Mouse (Mus musculus): ENCODE measurements around the gene Ncan. TPM values are rescaled to one million over a fixed set of nuclear protein-coding genes. Genes with fewer than 3 reads are reported as not detected.
A peak's percentile ranks its signal among the peaks of the same experiment; 100 is the strongest.

Gene Ncan
- polyA plus RNA-seq, 1 experiment from 2014 or later: 135 TPM

DNA sequence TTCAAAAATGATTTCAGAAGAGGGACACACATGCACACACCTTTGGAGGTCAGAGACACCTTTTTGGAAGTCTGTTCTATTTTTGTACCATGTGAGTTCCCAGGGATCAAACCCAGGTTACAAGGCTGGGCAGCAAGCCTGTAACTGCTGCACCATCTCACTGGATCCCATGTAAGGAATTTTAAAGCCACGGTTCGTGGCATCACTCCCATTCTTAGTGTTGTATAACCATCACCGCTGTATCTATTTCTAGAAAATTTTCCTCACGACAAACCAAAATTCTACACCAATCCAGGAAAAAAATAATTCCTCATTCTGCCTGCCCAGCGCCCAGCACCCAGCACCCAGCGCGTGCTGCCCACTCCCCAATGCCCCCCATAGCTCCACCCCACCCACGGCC lies 21.4 kb downstream of the Ncan start:
- Histone ChIP-seq H3K4me1 (ENCODE audit: control insufficient read depth, insufficient read depth, low read length) (no peaks in the 10 kb centered on the region), H3K9ac (replicated peaks; ENCODE audit: low read length) (no peak overlapping the region), H3K4me3 (replicated peaks; ENCODE audit: low read depth, low read length) (no peak overlapping the region), H3K9me3 (ENCODE audit: control insufficient read depth, low read length) (no peaks in the 10 kb centered on the region), H3K36me3 (ENCODE audit: control insufficient read depth, insufficient read depth, low read length) (peaks cover 97% of the 10 kb centered on the region), H3K27me3 (ENCODE audit: control insufficient read depth, insufficient read depth, low read length) (no peaks in the 10 kb centered on the region), H3K4me2 (ENCODE audit: low read length) (no peak overlapping the region), H3K27ac (replicated peaks; ENCODE audit: low read depth, low read length) (no peak overlapping the region)
- ATAC-seq (ENCODE audit: low FRiP score, low TSS enrichment): no peak
- 81% methylated on average over 8 of the region's 8 CpGs for WGBS
- DNase-seq: no peak

DNA sequence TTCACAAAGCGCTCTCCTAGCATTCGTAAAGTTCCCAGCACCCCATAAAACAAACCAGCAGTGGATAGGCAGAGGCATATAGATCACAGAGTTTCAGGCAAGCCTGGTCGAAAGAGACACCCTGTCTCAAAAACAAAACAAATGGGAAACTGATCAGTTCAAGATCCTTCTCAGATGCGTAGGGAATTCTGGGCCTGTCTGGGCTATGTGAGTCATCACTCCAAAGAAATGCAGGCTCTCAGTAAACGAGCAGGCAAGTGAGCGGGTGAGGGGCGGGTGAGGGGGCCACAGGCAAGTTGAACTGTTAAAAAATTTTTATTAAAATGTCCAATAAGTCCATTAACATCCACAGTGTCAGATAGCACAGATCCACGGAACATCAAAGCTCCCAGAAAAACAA lies 27.9 kb downstream of the Ncan start:
- ATAC-seq (ENCODE audit: low FRiP score, low TSS enrichment) (no peak), DNase-seq (no peak)
- Histone ChIP-seq H3K27me3 (ENCODE audit: control insufficient read depth, insufficient read depth, low read length) (peaks cover 13% of the 10 kb centered on the region), H3K9me3 (ENCODE audit: control insufficient read depth, low read length) (no peaks in the 10 kb centered on the region), H3K9ac (replicated peaks; ENCODE audit: low read length) (no peak overlapping the region), H3K36me3 (ENCODE audit: control insufficient read depth, insufficient read depth, low read length) (peaks cover 42% of the 10 kb centered on the region), H3K4me3 (replicated peaks; ENCODE audit: low read depth, low read length) (no peak overlapping the region), H3K27ac (replicated peaks; ENCODE audit: low read depth, low read length) (0 out of 2 replicates have a peak overlapping the region, but pooled peaks have one; percentile 8), H3K4me1 (ENCODE audit: control insufficient read depth, insufficient read depth, low read length) (peaks cover 18% of the 10 kb centered on the region; the same call in 1 of the 2 replicates), H3K4me2 (ENCODE audit: low read length) (no peak overlapping the region)
- 73% methylated on average over 8 of the region's 8 CpGs for WGBS

DNA sequence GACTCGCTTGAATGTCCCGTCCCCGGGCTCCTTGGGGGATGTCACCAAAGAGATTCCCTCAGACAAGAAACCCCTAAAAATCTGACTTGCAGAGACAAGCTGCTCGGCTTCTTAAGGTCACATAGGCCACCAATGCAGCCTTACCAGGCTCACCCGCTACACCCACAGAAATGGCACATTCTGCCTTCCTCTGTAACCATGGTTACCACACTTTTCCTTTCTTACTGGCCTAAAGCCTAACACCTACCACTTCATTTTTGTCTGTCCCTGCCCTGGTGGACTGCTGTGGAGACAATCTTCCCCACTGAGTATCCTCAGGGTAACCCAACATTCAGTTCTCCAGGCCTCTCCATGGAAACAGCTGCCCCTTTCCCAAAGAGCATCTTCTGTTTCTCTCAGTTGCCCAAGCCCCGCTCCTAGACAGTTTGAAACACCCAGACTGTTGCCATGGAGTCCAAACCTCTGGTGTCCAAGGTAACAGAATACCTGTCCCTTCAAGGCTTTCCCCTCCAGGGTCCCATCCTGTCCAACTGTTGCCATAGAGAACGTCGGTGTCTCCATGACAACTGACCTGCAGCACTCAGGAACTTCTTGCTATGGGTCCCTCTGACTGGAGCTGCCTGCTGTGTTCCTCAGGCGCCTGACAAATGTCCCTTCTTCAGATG lies 31.2 kb downstream of the Ncan start:
- no peak overlapping the region; the same call in 1 of the 2 replicates for H3K9ac ChIP-seq (replicated peaks; ENCODE audit: low read length)
- peak; percentile 61 for DNase-seq
- peaks cover 22% of the 10 kb centered on the region; the same call in 1 of the 2 replicates for H3K4me1 ChIP-seq (ENCODE audit: control insufficient read depth, insufficient read depth, low read length)

DNA sequence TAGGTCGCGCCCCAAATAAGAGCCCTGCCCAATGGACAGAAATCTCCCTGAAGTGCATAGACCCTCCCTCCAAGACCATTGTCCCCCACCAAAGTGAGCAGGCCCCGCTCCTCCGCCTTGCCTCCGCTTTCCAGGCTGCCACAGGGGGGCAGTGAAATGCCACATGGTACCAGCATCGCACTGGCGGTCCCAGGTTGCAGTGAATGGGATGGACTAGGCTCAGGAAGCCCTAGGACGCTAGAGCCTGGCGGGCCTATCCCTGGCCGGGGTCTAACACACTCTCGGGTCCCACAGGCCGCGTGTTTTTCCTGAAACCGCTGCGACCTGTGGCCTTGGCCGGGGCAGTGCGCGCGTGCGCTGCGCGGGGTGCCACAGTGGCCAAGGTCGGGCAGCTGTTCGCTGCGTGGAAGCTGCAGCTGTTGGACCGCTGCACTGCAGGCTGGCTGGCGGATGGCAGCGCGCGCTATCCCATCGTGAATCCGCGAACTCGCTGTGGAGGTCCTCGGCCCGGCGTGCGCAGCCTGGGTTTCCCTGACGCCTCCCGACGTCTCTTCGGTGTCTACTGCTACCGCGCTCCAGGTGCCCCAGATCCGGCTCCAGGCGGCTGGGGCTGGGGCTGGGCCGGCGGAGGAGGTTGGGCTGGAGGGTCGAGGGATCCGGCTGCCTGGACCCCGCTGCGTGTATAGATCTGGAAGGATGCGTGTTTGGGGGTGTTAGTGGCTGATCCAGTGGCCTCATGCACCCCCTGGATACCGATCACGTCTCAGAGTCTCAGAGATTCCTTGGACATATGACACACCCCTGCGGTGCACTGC lies 32.6 kb downstream of the Ncan start:
- Histone ChIP-seq H3K4me1 (ENCODE audit: control insufficient read depth, insufficient read depth, low read length) (peaks cover 27% of the 10 kb centered on the region; the same call in 1 of the 2 replicates), H3K27me3 (ENCODE audit: control insufficient read depth, insufficient read depth, low read length) (peaks cover 61% of the 10 kb centered on the region), H3K9me3 (ENCODE audit: control insufficient read depth, low read length) (no peaks in the 10 kb centered on the region), H3K4me2 (ENCODE audit: low read length) (peak overlapping the region; percentile 81), H3K4me3 (replicated peaks; ENCODE audit: low read depth, low read length) (peak overlapping the region; percentile 43), H3K27ac (replicated peaks; ENCODE audit: low read depth, low read length) (no peak overlapping the region), H3K36me3 (ENCODE audit: control insufficient read depth, insufficient read depth, low read length) (no peaks in the 10 kb centered on the region), H3K9ac (replicated peaks; ENCODE audit: low read length) (peak overlapping the region; percentile 54)
- peak; percentile 61 for ATAC-seq (ENCODE audit: low FRiP score, low TSS enrichment)
- DNase-seq: peak; percentile 84
- 4% methylated on average over 56 of the region's 56 CpGs for WGBS

More for the DNA sequence above, 31.2 kb downstream of the Ncan start:
- 35% methylated on average over 9 of the region's 9 CpGs for WGBS
- no peak overlapping the region for H3K4me2 ChIP-seq (ENCODE audit: low read length)
- H3K27ac ChIP-seq (replicated peaks; ENCODE audit: low read depth, low read length): no peak overlapping the region; the same call in 1 of the 2 replicates
- H3K9me3 ChIP-seq (ENCODE audit: control insufficient read depth, low read length): no peaks in the 10 kb centered on the region
- H3K36me3 ChIP-seq (ENCODE audit: control insufficient read depth, insufficient read depth, low read length): peaks cover 9% of the 10 kb centered on the region
- no peak overlapping the region for H3K4me3 ChIP-seq (replicated peaks; ENCODE audit: low read depth, low read length)
- H3K27me3 ChIP-seq (ENCODE audit: control insufficient read depth, insufficient read depth, low read length): peaks cover 47% of the 10 kb centered on the region
- no peak for ATAC-seq (ENCODE audit: low FRiP score, low TSS enrichment)

DNA sequence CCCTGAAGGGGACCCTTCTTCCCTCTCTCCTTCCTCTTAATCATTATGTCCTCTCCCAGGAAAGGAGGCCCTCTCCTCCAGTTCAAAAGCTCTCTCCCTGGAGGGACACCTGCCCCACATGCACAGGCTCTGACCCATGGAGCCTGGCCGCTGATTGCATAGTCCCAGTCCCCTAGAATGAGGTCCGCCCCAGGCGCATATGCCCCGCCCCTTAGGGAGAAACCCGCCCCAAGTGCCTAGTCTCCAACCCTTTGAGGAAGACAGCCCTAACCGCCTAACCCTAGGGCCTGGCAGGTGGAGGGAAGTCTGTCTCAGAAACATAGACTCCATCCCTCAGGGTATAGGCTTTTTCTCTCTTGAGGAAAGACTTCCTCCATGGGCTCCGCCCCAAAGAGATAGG lies 33.4 kb downstream of the Ncan start:
- Histone ChIP-seq H3K27me3 (ENCODE audit: control insufficient read depth, insufficient read depth, low read length) (peaks cover 69% of the 10 kb centered on the region), H3K4me2 (ENCODE audit: low read length) (no peak overlapping the region), H3K4me1 (ENCODE audit: control insufficient read depth, insufficient read depth, low read length) (peaks cover 27% of the 10 kb centered on the region; the same call in 1 of the 2 replicates), H3K4me3 (replicated peaks; ENCODE audit: low read depth, low read length) (no peak overlapping the region), H3K9ac (replicated peaks; ENCODE audit: low read length) (no peak overlapping the region), H3K27ac (replicated peaks; ENCODE audit: low read depth, low read length) (no peak overlapping the region), H3K36me3 (ENCODE audit: control insufficient read depth, insufficient read depth, low read length) (no peaks in the 10 kb centered on the region), H3K9me3 (ENCODE audit: control insufficient read depth, low read length) (no peaks in the 10 kb centered on the region)
- no peak for DNase-seq
- no peak for ATAC-seq (ENCODE audit: low FRiP score, low TSS enrichment)
- WGBS: 8% methylated on average over 7 of the region's 7 CpGs

DNA sequence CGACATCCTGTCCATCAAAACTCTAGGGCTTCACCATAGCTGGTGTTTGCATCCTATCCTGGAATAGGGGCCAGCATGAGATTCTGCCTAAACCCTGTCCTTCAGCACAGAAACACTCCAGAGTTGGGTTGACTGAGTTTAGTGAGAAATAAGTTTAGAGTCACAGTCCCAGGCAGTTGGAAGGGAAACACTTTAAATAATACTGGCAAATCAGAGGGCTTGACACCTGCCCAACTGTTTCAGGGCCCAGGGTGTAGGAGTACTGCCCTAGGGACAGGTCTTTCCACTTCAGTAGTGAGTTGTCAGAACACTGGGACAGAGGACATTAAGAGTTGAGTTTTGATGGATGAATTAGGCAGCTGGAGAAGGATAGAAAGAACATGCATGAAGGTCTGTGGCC lies 34.5 kb downstream of the Ncan start:
- peaks cover 70% of the 10 kb centered on the region for H3K27me3 ChIP-seq (ENCODE audit: control insufficient read depth, insufficient read depth, low read length)
- DNase-seq: no peak
- no peak overlapping the region for H3K27ac ChIP-seq (replicated peaks; ENCODE audit: low read depth, low read length)

DNA sequence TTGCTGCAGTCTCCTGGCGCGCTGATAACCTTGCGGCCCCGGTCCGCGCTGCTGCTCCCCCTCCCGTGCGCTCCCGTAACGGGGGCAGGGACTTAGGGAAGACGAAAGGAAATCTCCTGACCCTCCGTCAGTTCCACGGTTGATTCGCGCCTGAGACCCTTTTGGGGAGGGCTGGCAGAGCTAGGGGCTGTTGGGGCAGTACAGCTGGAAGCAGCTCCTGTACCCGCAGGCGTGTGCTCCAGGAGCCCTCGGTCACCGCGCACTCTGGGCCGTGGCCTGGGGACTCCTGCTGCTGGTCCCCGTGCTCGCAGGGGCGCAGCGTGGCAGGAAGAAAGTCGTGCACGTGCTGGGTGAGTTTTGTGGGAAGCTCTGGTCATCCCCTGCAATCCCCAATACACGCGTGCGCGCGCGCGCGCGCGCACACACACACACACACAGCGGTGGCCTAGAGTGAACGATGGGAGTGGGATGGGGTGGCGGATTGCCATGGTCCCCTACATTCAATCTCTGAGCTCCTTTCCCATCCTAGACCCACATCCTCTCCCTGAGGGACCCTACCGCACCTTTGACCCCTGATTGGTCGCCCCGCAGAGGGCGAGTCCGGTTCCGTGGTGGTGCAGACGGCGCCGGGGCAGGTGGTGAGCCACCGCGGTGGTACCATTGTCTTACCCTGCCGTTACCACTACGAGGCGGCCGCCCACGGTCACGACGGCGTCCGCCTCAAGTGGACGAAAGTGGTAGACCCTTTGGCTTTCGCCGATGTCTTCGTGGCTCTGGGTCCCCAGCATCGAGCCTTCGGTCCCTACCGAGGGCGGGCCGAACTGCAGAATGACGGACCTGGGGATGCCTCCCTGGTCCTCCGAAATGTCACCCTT lies 36.2 kb downstream of the Ncan start:
- ATAC-seq (ENCODE audit: low FRiP score, low TSS enrichment) (no peak), DNase-seq (peak; percentile 64)
- Histone ChIP-seq H3K4me2 (ENCODE audit: low read length) (peak overlapping the region; percentile 77), H3K4me1 (ENCODE audit: control insufficient read depth, insufficient read depth, low read length) (peaks cover 21% of the 10 kb centered on the region; the same call in 1 of the 2 replicates), H3K27ac (replicated peaks; ENCODE audit: low read depth, low read length) (no peak overlapping the region), H3K9ac (replicated peaks; ENCODE audit: low read length) (peak overlapping the region; percentile 47), H3K27me3 (ENCODE audit: control insufficient read depth, insufficient read depth, low read length) (peaks cover 70% of the 10 kb centered on the region), H3K4me3 (replicated peaks; ENCODE audit: low read depth, low read length) (peak overlapping the region; percentile 40), H3K36me3 (ENCODE audit: control insufficient read depth, insufficient read depth, low read length) (peaks cover 5% of the 10 kb centered on the region; the same call in 1 of the 2 replicates), H3K9me3 (ENCODE audit: control insufficient read depth, low read length) (no peaks in the 10 kb centered on the region)
- WGBS: 2% methylated on average over 71 of the region's 71 CpGs

More for the DNA sequence above, 34.5 kb downstream of the Ncan start:
- H3K9ac ChIP-seq (replicated peaks; ENCODE audit: low read length): no peak overlapping the region
- H3K4me3 ChIP-seq (replicated peaks; ENCODE audit: low read depth, low read length): no peak overlapping the region
- no peaks in the 10 kb centered on the region for H3K9me3 ChIP-seq (ENCODE audit: control insufficient read depth, low read length)
- WGBS: 50% methylated on average over 1 of the region's 1 CpGs
- no peaks in the 10 kb centered on the region for H3K36me3 ChIP-seq (ENCODE audit: control insufficient read depth, insufficient read depth, low read length)
- H3K4me2 ChIP-seq (ENCODE audit: low read length): no peak overlapping the region
- ATAC-seq (ENCODE audit: low FRiP score, low TSS enrichment): no peak
- H3K4me1 ChIP-seq (ENCODE audit: control insufficient read depth, insufficient read depth, low read length): peaks cover 27% of the 10 kb centered on the region; the same call in 1 of the 2 replicates

DNA sequence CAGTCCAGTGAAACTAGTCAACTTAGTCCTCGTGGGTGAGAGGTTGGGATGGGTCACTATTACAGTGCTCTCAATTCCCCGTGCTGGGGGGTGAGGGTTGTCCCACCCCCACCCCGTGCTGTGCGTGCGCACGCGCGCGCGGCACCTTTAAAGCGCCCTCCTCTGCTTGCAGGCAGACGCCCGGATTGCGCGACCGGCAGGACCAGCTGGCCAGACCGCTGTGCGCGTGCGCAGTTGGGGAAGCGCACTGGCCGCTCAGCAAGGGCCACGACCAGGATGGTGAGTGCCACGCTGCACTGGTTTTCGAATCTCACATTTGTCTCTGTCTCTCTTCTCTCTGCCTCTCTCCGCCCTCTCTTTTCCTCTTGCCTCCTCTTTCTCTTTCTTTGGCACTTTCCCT lies 37.4 kb downstream of the Ncan start, which contains the start of gene Hapln4:
TSS of gene Hapln4 (plus strand) at position 173 of the 400 bp plus-strand sequence.
- peaks cover 61% of the 10 kb centered on the region for H3K27me3 ChIP-seq (ENCODE audit: control insufficient read depth, insufficient read depth, low read length)
- WGBS: under 1% methylated on average over 26 of the region's 26 CpGs
- no peak for ATAC-seq (ENCODE audit: low FRiP score, low TSS enrichment)

More for the DNA sequence above, 37.4 kb downstream of the Ncan start, which contains the start of gene Hapln4:
- Histone ChIP-seq H3K4me3 (replicated peaks; ENCODE audit: low read depth, low read length) (peak within 1 kb of the TSS; percentile 40), H3K27ac (replicated peaks; ENCODE audit: low read depth, low read length) (no peak within 1 kb of the TSS), H3K4me1 (ENCODE audit: control insufficient read depth, insufficient read depth, low read length) (peaks cover 13% of the 10 kb centered on the region; the same call in 1 of the 2 replicates), H3K9ac (replicated peaks; ENCODE audit: low read length) (peak within 1 kb of the TSS; percentile 47), H3K36me3 (ENCODE audit: control insufficient read depth, insufficient read depth, low read length) (peaks cover 10% of the 10 kb centered on the region; the same call in 1 of the 2 replicates), H3K4me2 (ENCODE audit: low read length) (peak within 1 kb of the TSS; percentile 77), H3K9me3 (ENCODE audit: control insufficient read depth, low read length) (no peaks in the 10 kb centered on the region)
- DNase-seq: peak; percentile 74
